Mouse (Mus musculus) right cerebral cortex, adult 18-20 months (tissue): Measurements from ENCODE around the gene Nfib.
A peak's percentile ranks its signal among the peaks of the same experiment; 100 is the strongest.

Source experiments
- DNase-seq: peaks from one replicate; pipeline ENCODE4 v3.0.0; 2022; ENCODE audit warnings: mixed read lengths

Gene Nfib

DNA sequence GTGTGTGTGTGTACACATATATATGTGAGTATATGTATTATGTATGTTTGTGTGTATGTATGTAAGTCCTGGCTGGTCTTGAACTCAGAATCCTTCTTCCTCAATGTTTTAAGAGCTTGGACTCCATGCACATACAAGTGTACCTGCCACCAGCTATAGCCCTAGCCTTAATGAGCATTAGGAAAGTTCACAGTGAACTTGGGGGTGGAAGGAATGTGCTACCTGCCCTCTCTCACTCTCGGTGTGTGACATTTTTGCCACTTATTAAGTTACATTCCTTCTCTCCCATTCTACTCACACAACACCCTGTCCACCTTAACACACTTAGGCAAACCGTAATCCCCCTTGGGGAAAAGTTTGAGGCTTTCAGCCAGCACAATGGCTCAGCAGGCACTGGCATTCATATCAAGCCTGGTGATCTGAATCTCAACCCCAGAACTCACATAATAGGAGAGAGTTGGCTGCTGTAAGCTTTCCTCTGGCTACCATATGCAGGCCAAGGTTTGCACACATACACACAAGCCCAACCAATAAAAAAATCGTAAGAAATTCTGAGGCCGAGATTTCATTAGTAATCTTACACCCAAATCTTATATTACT is 370.2 kb downstream of the Nfib start:
- no peak for DNase-seq

DNA sequence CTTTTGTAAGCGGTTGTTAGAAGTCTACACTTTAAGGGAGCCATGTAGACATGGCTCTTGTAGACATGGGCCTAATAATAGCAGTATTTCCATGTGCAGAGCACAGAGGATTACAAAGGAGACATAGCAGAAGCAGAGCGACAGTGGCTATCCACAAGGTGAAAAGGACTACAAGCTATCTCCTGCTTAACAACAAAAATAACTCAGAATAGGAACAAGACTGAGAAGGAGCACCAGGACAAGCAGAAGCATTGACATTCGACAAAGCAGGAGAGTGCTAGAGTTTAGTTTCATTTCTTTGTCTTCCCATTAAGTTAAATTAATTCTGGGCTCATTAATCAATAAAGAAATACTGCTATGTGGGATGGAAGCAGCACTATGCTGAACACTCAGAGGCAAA is 372.1 kb downstream of the Nfib start:
- no peak for DNase-seq

DNA sequence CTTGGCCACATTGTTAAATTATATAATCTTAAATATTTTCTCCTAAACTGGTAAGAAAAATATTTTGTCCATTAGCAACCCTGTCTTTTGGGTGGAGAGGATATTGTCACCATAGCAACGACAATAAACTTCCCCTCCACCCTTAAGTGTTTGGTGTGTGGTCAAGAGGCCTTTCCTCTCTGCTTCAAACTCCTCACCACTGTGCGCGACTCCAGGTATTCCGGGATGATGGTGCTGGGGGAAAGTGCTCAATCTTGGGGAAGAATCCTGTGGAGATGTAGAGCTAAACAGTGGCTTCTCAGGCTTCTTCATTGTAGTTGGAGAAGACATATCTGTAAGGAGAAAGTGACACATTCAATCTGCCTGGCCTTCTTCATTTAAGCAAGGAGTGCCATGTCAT is 375.5 kb downstream of the Nfib start:
- DNase-seq: no peak

DNA sequence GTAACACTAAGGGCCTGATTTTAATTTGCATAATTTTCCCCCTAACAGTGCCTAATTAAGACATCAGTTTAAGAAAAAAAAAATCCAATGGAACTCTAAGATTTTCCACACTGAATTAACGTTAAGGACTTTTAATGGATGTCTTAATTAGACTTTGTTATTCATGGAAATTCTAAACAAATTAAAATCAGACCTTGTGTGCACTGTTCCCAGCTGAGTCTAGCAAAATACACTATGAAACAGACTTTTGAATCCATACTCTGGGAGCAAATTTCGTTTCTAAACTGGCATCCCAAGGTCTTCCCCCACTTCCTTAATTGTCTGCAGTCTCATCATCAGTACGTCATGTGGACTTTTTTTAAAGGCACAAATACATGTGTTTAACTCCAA is 379.4 kb downstream of the Nfib start:
- DNase-seq: no peak

DNA sequence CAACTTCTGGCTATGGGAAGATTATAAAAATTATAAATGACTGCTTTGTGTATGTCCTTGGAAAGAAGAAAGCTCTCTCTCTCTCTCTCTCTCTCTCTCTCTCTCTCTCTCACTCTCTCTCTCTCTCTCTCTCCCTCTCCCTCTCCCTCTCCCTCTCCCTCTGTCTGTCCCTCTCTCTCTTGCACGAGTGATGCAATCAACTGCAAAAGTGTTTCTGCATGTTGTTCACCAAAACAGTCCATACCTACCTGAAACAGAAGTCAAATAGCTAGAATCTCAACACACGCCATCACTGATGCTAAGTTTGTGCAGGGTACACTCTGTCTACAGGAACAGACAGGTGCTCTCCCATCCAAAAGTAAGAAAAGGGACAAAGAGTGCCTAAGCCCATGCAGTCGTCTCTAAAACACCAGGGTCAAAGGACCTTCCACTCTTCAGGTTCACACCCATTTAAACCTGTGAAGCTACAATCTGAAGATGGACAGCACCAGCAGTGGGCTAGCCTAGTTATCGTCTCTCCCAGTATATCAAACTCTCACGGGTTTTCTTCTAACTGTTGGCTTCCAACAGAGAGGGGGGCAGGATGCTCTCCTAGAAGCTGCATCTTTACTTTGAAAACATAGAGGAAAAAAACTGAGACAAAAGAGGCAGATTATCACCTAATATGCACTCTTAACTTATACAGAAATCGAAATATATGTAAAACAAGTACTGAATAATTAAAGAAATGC is 380.0 kb downstream of the Nfib start:
- no peak for DNase-seq

DNA sequence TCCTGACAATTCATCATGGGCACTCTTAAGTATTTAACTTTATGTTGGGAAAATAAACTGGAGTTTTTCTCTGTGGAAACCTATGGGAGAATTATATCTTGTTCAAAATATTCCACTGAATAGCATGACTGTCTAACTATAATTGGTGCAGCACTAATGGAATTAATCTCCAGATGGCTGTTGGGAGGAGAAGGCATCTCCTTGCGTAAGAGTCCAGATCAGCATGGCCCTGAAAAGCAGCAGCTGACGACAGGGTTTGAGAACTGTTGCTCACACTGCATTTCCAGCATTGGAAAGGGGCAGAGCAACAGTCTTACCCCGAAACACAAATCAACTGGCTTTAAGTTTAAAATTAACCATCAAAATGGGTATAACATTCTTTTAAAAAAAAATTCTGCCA is 380.6 kb downstream of the Nfib start:
- no peak for DNase-seq

DNA sequence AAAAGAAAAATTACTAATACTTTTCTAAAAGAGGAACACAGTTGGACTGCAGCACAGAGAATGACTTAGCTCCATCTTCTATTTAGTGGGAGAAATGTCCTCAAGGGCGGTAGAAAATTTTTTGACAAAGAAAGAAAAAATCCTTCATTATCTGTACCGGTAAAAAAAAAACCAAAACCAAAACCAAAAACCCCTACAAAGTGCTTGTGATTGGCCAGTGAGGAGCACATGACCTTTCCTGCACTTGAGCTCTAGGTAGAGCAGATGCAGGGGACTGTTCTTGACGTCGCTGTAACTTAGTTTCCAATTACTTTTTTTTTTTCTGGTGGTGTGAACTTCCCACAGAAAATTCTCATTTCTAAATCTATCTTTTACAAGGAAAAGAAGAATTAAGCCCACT is 384.5 kb downstream of the Nfib start:
- no peak for DNase-seq

DNA sequence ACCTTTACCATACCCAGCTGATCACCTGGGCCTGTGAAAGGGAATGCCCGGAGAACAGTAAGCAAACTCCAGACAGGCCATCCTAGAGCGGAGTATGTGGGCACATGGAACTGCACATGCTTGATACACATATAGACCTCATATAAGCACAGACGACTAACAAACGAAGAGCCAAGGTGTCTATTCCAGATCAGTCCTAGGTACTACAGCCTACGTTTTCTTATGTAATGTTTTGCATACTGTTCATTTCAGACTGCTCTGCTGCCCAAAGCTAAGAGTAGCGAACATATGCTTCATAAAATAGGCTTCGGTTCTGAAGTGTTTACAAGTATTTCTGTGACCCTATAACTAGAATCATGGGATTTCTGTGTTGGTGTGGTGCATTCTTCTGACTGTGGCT is 386.2 kb downstream of the Nfib start:
- DNase-seq: no peak

DNA sequence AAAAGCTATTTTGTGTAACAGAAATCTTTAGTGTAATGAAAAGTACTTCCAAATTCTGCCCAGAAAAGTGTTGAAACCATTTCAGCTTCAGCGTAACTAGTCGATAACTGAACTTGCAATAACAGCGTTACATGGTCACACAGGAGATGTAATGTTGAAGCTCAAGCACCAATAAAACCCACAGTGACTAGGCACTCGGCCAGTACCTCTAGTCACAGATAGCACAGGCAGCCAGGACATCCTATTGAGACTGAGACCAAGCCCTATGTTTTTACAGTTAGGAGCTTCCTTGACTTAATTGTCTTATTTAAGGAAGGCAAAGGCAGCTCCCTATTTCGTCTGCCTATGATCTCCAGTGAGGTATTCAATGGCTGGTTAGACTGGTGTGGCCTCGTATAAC is 389.4 kb downstream of the Nfib start:
- no peak for DNase-seq

DNA sequence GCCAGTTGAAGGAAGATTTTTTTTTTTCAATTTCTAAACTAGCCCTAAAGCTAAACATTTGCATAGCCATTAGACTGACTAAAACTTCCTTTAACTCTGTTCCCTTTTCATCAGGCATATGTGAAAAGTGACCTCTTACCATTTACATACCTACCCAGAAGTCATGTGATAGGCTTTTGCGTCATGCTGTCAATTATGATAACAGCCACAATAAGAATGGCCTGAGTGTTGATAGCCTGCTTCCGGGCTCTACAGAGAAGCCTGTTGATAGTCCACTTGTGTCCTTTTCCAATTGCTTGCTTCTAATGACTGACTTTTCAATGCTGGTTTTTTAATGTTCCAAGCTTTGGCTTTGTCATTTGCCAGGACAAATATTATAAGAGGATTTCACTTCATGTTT is 389.8 kb downstream of the Nfib start:
- no peak for DNase-seq

DNA sequence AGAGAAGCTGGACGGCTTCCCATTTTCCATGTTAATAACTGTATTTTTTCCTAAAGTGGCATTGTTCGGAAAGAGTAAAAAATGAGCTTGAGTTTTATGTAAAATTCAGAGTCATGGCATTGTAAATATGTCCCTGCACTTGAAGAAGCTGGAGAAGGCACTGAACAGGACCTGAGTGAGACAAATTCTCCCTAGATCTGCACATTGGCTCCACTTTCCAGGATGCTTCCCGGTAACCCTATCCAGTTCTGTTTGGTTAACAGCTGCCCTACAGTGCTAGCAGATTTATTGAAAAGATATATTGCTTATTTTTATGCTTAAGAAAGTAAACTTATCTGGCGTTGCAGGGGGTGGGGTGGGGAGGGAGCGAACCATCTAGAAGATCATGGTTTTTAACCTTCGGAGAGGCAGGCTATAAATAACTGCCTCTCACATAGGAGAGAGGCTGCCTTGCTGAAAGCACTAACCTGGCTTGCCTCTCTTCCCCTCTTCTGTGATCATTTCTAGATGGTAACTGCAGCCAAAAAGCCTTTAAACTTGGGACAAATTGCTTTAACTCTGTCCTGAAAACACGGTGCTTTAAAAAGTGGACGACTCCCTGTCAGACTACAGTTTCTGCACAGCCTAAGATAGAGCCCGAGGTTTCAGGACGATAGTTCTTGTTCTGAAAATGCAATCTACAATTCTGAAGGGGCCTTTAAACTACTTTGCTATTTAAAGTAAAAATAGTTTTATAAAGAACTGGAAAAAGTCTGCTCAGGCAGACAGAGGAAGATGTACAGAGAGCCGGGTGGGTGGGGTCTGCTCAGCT is 394.4 kb downstream of the Nfib start:
- no peak for DNase-seq

DNA sequence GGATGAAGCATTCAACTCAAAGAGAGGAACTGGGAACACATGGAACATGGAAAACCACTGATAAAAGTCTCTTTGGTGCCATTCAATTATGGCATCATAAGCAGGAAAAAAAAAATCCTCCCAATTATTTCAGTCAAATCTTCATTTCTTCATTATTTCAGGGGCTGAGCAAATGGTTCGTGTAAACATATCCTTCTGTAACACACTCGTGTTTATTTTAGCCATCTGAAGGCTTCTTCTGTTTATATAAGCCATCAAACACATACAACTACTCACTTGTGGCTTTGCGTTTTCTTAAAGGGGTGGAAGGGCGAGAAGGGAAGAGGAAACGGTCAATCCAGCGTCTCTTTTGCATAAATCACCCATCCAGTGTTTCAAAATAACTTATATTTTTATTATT is 399.5 kb downstream of the Nfib start:
- DNase-seq: no peak

DNA sequence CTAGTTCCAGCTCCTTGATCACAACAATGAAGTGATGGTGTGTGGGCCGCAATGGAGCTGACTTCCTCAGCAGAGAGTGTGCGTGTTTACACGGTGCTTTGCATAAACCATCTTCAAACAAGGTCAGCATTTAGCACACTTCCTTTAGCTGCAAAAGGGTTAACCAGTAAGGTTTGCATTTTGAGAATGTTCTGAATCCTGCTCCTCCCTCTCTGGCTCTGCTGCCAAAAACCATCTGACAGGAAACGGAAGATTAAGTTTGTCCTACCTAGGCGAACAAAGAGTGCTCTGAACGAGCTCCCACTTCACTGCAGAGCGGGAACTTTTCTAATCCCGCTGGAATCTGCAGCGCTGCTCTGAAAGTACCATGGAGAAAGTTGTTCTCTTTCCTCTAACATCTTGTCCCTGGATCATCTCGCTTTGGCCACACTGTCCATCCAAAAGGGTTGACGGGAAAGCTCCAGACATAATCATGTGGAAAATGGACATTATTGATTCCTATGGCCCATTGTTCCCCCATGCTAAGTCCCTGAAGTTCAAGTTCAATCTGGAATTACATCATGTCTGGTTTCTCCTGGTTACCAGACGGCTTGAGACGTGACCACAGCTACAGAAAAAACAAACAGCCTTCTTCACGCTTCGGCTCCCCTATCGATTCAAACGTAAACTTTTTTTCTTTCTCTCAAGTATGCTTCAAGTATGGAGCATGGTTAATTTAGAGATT is 401.2 kb downstream of the Nfib start:
- peak; percentile 26 for DNase-seq

DNA sequence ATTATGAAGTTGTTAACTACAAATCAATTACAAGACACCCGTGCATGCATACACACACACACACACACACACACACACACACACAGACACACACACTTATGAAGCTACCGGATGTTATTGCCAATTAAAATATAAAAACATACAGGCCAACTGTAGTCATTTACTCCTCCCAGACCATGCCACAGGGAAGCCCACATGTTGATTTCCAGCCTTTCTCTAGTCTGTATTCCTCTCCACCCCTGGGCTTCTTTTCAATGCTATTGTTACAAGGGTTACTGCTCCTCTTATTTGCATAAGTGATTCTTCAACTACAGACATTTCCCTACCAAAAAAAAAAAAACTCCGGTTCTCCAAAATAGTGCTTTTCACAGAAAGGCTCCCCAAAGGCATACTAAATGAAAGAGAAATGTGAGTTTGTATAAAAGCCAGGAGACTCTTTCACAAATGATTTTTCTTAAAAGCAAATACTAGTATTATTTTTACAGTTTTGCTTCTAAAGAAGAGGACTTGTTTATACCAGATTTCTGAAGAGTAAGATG is 402.1 kb downstream of the Nfib start:
- DNase-seq: no peak

DNA sequence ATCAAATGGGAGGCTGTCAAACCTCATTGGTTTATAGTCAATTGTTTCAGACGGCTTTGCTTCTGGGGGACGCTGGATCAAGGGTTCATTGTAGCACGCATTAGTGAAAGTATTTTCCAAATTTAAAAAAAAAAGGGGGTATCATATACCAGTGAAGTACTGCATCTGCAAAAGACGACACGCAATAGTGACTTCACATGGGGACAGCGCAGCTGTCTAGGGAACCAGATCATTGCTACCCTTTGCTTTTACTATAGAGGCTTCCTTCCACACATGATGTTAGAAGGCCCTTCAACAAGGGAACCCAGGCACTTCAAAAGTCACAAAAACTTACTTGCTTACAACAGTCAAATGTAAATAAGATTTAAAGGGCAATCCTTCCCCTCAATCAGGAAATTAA is 402.6 kb downstream of the Nfib start:
- no peak for DNase-seq

DNA sequence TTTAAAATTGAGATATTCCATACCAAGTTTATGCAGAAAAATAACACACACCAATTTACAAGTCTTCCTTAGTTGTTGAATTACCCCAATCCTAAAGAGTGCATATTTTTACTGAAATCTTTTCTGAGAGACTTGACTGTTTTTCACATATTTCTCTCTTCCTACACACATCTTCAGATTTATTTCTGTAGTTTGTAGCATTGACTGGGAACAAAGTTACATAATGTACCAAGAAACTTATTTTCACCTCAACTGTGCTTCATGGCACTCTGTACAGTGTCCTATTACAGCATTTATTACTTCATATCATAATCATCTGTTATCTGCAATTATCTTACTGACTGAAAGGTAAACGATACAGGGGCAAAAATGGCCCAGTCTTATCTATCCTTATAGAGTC is 406.9 kb downstream of the Nfib start:
- DNase-seq: no peak

DNA sequence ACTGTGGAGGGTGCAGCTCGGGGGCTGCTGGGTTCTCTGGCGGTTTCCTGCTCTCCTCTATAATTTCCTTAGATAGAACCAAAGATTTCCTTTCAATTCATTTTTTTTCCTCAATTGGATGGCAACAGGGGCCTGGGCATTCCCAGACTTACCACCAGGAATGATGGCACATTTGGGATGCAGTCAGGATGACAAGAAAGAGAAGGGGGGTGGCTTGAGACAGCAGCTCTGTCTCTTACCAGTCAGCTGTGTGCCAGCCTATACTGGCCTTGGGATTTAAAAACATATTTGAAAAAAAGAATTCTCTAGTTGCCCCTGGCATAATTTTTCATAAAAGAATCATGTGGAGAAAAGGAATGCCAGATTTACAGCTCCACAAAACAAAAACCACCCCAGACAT is 408.0 kb downstream of the Nfib start:
- DNase-seq: no peak

DNA sequence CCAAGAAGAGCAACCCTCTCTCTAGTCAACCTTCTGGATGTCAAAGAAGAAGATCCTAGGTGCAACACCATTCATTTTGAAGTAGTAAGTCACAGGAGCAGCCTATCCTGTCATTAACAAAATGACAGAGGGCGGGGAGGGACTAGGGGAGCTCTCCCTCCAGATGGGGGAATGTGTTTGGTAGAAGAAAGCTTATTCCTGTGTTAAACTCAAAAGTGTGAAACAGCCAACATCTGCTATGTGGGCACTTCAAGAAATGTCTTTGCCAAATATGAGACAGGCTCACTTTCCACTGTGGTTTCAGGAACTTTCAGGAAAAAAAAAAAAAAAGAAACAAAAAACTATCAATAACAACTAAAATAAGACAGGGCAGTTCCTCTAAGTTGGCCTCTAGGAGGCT is 411.5 kb downstream of the Nfib start:
- peak; percentile 72 for DNase-seq

DNA sequence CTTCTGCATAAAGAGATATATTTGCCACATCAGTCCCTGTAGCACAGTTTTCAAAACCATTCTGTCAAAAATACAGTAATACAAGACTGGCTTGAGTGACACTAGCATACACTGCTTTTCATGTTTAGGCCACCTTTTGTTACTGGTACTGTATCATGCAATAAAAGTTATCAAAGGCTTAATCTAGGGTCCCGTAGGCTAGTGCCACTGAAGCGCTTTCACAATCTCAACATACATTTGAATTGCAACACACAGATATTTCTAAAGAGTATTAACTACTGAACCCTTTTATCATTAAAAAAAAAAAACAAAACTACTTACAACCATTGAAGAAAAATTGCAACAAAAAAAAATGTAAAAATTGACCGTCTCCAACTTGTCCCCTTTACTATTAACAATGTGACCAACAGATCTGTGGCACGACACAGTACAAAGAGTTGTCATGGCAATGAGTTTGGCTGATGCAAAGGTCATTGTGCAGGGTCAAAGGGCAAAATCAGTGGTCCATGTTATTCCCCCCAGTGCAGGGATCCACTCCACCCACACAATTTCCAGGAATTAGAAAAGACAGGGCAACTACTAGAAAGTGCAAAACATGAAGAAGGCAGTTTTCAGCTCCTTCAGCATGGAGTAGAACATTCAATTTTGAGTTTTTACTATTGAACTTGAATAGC is 414.2 kb downstream of the Nfib start:
- no peak for DNase-seq

DNA sequence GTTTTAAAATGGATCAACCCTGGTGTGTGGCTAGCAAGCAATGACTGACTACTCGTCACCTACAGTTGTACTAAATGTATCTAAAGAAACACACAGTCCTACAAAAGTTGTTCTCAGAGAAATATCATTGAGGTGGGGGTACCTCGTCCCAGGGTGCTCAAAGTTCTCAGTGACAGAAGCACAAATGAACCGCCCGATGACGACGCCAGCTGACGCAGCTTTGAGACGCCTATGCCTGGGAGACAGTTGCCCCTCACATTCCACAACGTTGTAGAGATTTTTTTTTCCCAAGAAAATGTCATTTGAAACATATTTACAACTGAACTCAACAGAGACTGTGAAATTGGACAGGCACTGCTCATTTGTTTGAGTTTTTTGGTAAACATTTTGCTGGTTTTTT is 414.9 kb downstream of the Nfib start:
- DNase-seq: no peak

DNA sequence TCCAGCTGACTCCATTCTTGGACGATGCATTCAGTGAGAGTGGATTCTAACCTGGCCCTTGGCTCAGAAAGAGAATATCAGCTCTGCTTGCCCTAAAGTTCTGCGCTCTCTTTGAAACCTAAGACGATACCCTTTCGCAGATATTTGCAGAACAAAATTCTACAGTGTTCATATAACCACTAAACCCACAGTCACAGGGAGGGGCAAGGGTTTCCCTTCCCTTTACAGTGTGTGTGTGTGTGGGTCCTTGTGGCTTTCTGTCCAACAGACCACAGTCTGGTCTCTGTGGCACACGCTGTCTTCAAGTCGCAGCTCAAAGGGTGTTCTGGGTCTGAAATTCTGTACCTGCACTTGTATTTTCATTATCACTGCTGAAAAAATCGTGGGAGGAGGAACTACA is 416.0 kb downstream of the Nfib start:
- no peak for DNase-seq

DNA sequence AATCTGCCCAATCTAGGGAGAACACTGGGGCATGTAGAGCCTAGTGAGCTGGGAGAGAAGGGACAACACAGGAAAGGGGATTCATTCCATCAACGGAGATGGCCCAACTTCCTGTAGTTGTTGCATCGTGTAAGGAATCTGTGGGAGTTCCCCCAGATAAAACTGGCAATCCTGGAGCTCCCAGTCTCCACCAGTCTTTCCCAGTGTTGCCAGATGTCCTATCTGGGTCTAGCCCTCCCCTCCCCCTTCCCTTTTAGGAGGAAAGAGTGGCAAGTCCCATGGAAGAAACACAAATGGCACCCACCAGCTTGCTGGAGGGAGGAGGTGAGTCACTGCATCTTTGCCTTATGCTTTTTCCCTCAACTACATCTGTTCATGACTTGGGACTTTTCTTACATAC is 417.4 kb downstream of the Nfib start:
- DNase-seq: peak; percentile 61

DNA sequence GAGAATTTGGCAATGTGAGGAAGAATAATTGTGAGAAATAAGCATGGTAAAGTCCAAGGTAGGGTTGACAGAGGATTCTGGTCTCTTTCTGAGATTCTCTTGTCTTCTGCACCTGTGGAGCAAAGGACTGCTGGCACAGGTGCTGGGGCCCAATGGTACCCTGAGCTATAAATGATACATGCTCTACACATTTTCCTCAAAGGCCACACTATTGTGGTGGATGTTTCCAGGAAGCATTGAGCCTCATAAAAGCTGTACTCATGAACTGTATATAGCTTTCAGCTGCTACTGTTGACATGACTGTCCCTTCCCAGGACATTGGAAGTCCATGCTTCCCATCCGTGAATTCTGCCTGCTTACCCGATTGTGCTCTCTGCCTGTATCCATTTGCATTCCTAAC is 418.1 kb downstream of the Nfib start:
- no peak for DNase-seq
